8 mouse cellular contexts compared by ENCODE assay signal in the genomic region with DNA sequence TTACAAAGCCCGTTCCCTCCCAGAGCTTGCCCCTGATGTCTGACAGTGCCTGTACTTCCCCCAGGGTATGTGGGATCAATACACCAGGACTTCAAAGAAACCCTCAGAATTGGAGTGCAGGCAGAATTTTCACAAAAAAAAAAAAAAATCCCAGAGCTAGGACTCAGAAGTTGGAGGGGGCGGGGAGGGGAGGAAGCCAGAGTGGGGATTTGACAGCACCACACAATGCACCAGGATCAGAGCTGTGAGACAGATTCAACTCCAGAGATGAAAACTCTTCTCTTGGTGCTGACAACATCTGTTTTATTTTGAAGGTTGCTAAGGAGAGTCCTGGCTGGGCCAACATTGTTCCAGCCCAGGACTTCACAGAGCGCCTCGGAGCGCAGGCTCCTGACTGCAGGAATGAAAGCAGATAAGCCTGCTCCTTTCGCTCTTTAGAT. TPM values are rescaled to one million over a fixed set of nuclear protein-coding genes. Genes with fewer than 3 reads are reported as not detected.
DNase-seq lines count a peak whose midpoint lies in the region; ATAC-seq and TF ChIP-seq lines count a peak whose summit lies in the region.

No protein-coding gene starts in this region.

- no peak overlapping the region for H3K9ac ChIP-seq in ES-E14 (ENCODE audit: insufficient read depth, low read depth, low read length, poor library complexity, severe bottlenecking)
- H3K9ac ChIP-seq in embryonic facial prominence, embryonic 14.5 days (ENCODE audit: low read depth, low read length): 0 out of 2 replicates have a peak overlapping the region, but pooled peaks have one; percentile 5

- H3K27ac ChIP-seq in ES-E14 (ENCODE audit: insufficient read depth, low read depth, low read length, poor library complexity, severe bottlenecking): peak overlapping the region; percentile 25; the same call in 1 of the 2 replicates
- peak overlapping the region; percentile 61 for H3K27ac ChIP-seq in embryonic facial prominence, embryonic 14.5 days (replicated peaks; ENCODE audit: low read depth, low read length)

- peaks cover 32% of the 10 kb centered on the region for H3K36me3 ChIP-seq in ES-E14 (ENCODE audit: control insufficient read depth, insufficient read depth, low read length, poor library complexity, severe bottlenecking)
- H3K36me3 ChIP-seq in embryonic facial prominence, embryonic 14.5 days (ENCODE audit: control insufficient read depth, insufficient read depth, low read length): peaks cover 23% of the 10 kb centered on the region

- in situ Hi-C loops in ES-E14 (cut with MboI; ENCODE audit: low sequenced_read_pairs in 2 of 2, unreplicated experiment in 2 of 2): no loop called here

- intact Hi-C loops in heart, postnatal 10 days (cut with DNase I): loop anchor here (5.0 kb wide), 1 partner anchor 36 kb away; no protein-coding TSS in a partner anchor

- DNase-seq in ES-E14 (ENCODE audit: low read depth, low spot score): no peak
- DNase-seq in embryonic facial prominence, embryonic 14.5 days (ENCODE audit: low spot score): peak; percentile 72
- DNase-seq in heart, postnatal 10 days: peak; percentile 70 to 79
- peak; percentile 58 for DNase-seq in lung, postnatal 25 days (ENCODE audit: low spot score)
- DNase-seq in kidney, adult 18-20 months: no peak
- no peak for DNase-seq in ovary, postnatal 14 days (ENCODE audit: low spot score)
- DNase-seq in cerebellum, adult 11 months: no peak

- H3K4me2 ChIP-seq in embryonic facial prominence, embryonic 14.5 days (ENCODE audit: low read depth, low read length): no peak overlapping the region

- no peak overlapping the region for H3K4me3 ChIP-seq in ES-E14 (ENCODE audit: insufficient read depth in 1 of 2, low read depth in 1 of 2, low read length in 2 of 2, poor library complexity in 1 of 2, severe bottlenecking in 1 of 2)
- no peak overlapping the region for H3K4me3 ChIP-seq in embryonic facial prominence, embryonic 14.5 days (ENCODE audit: low read depth, low read length)

- no peaks in the 10 kb centered on the region for H3K9me3 ChIP-seq in ES-E14 (ENCODE audit: control insufficient read depth, insufficient read depth, low read depth, low read length)
- H3K9me3 ChIP-seq in embryonic facial prominence, embryonic 14.5 days (ENCODE audit: control insufficient read depth, low read length): no peaks in the 10 kb centered on the region

- H3K27me3 ChIP-seq in embryonic facial prominence, embryonic 14.5 days (replicated peaks; ENCODE audit: control insufficient read depth, insufficient read depth, low read length): no peaks in the 10 kb centered on the region

- ATAC-seq in embryonic facial prominence, embryonic 14.5 days (ENCODE audit: low read depth): peak; percentile 69
- no peak for ATAC-seq in cerebellum, adult (ENCODE audit: insufficient number of reproducible peaks, low FRiP score, low TSS enrichment)

- H3K4me1 ChIP-seq in ES-E14 (ENCODE audit: control insufficient read depth in 2 of 2, insufficient read depth in 2 of 2, low read length in 2 of 2, poor library complexity in 1 of 2): peaks cover 15 to 21% of the 10 kb centered on the region in 2 experiments
- peaks cover 42% of the 10 kb centered on the region for H3K4me1 ChIP-seq in embryonic facial prominence, embryonic 14.5 days (ENCODE audit: control insufficient read depth, insufficient read depth, low read length)

- WGBS in embryonic facial prominence, embryonic 14.5 days: 27% methylated on average over 6 of the region's 6 CpGs

TF ChIP-seq in ES-E14, 5 proteins besides CTCF, POLR2A, EP300 and RAD21:
- TF ChIP-seq MAFK (IDR thresholded peaks at IDR 0.05; ENCODE audit: insufficient read depth, low read depth, low read length) (no peak), HCFC1 (IDR thresholded peaks at IDR 0.05; ENCODE audit: borderline replicate concordance, insufficient read depth, low read length) (no peak), CHD2 (IDR thresholded peaks at IDR 0.05; ENCODE audit: low read depth, low read length) (no peak), ZC3H11A (IDR thresholded peaks at IDR 0.05; ENCODE audit: borderline replicate concordance, low read depth, low read length) (no peak), ZNF384 (IDR thresholded peaks at IDR 0.05; ENCODE audit: low read depth, low read length) (no peak)

RNA-seq across cellular contexts. Expression of a gene that starts 39.3 kb away (rescaled TPM):
- total RNA-seq in ES-E14 (2012; rRNA removed): 52.3 and 81.2 TPM in 2 replicates
- 9.7 and 10.2 TPM in 2 replicates for polyA plus RNA-seq in embryonic facial prominence, embryonic 14.5 days (2014; fragmentation: Nextera tagmentation; extraction: Ambion mirVana)
- 10 to 100 TPM; 71.5 to 74.7 TPM for total RNA-seq in heart, postnatal 10 days (2021)

RNA-seq across cellular contexts. Expression of a gene that starts 41.5 kb away (rescaled TPM):
- total RNA-seq in ES-E14 (2012; rRNA removed): 0.11 and 0.13 TPM in 2 replicates
- 0.18 and 0.24 TPM in 2 replicates for polyA plus RNA-seq in embryonic facial prominence, embryonic 14.5 days (2014; fragmentation: Nextera tagmentation; extraction: Ambion mirVana)
- under 1 TPM; 0.50 to 0.64 TPM for total RNA-seq in heart, postnatal 10 days (2021)

Comparison
In these comparisons a context has a peak if more than half of its experiments do, and no peak if none do; other contexts are left out.
1. DNase-seq: peak in embryonic facial prominence, embryonic 14.5 days (single experiment), heart, postnatal 10 days (2 of 2) and lung, postnatal 25 days (single experiment); none in ES-E14 (single experiment), kidney, adult 18-20 months (single experiment), ovary, postnatal 14 days (single experiment) and cerebellum, adult 11 months (single experiment).